Mouse (Mus musculus) frontal cortex, postnatal 36 days (tissue): Measurements from ENCODE around the gene Fgr.
A peak's percentile ranks its signal among the peaks of the same experiment; 100 is the strongest.

Source experiments
- DNase-seq, 2 experiments: peaks; one replicate each; pipeline ENCODE4 v3.0.0; 2022; ENCODE audit warnings: low spot score in 2 of 2

Gene Fgr

GRCm38 (mm10) chr4:133034478-133034877, 60.6 kb downstream of the Fgr start:
- DNase-seq = no peak

- DNase-seq = no peak
These were observed 61.6 kb downstream of the Fgr start for GRCm38 (mm10) chr4:133035446-133035845.

DNA sequence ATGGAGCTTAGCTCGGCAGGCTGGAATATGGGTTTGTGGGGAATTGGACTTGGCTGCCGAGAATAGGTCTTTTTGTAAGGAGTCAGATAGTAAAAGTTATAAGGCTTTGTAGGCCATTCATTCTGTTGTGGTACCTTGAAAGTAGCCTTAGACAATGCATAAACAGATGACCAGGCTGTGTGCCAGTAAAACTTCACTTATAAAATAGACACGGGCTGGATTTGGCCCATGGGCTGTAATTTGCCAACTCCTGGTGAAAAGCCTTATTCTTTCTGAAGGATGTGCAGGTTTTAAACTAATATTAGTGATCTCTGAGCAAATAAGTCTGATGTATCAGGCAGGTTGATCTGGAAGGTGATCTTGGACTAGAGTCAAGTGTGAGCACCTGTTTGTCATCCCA, 62.1 kb downstream of the Fgr start:
- DNase-seq = no peak

- DNase-seq = no peak
These were observed 63.4 kb downstream of the Fgr start for GRCm38 (mm10) chr4:133037293-133037692.

DNA sequence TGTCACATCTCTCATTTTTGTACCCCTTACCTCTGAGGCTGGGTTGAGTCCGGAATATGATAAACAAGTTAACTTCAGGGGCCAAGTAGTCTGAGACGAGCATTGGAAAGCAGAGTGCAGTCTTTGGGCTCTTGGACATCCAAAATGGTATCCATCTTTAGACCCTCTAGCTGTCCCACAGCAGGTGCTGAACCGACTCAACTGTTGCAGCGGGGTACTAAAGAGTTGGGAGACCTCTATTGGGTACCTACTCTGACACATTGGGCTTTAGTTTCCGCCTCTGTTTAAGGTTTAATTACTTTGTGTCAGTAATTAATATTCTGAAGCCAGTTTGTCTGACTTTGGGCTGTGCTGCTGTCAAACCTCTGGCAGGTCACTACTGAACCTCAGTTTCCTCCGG, 63.9 kb downstream of the Fgr start:
- DNase-seq = no peak

GRCm38 (mm10) chr4:133038521-133039115, 64.7 kb downstream of the Fgr start:
- no peak for DNase-seq

- DNase-seq = no peak
These were observed 65.4 kb downstream of the Fgr start for GRCm38 (mm10) chr4:133039116-133039819.

- no peak for DNase-seq
These were observed 65.9 kb downstream of the Fgr start for GRCm38 (mm10) chr4:133039832-133040231.

DNA sequence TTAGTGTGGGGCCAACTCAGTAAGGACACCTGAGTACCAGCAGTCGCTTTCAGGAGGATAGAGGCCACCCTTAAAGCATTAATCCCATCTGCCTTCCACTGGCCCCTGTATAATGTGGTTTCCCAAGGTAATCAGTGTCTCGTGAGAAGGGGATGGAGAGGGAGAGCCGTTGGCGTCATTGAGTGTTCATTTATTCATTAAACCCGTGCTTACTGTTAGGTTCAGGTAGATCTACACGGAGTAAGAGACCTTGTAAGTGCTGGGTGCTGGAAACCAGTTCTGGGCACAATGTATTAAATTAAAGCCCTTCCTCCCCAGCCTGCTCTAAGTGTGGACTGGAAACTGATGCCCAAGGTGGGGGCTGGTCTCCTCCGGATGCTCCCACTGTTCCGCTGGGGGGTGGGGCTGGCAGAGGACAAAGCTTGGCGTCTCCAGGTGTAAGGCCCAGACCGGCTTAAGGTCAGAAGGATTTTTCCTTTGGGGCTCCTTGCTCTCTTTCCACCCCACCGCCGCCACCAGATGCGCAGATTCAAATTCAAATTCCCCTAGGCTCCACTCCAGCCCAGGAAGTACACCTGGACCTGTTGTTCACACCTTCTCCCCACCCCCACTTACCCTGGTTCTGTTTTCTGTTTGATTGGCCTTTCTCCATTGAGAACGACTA, 66.5 kb downstream of the Fgr start:
- DNase-seq = no peak

DNA sequence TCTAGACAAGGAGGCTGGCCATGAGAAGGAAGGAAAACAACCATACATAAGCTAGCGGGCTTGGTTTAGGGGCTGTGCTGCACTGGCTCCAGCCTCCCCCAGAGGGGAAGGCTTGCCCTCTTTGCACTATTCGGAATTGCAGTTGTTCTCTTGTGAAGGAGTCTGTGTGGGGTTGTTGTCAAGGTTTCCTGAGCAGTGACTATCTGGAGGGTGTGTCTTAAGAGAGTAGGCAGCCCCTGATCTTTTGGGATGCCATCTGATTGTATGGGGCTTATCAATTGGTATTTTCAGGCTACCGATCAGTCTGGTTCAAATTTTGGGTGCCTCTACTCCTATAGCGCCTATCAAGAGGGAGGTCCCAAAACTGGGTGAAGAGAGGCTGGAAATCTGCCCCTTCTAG, 68.3 kb downstream of the Fgr start:
- no peak for DNase-seq

DNA sequence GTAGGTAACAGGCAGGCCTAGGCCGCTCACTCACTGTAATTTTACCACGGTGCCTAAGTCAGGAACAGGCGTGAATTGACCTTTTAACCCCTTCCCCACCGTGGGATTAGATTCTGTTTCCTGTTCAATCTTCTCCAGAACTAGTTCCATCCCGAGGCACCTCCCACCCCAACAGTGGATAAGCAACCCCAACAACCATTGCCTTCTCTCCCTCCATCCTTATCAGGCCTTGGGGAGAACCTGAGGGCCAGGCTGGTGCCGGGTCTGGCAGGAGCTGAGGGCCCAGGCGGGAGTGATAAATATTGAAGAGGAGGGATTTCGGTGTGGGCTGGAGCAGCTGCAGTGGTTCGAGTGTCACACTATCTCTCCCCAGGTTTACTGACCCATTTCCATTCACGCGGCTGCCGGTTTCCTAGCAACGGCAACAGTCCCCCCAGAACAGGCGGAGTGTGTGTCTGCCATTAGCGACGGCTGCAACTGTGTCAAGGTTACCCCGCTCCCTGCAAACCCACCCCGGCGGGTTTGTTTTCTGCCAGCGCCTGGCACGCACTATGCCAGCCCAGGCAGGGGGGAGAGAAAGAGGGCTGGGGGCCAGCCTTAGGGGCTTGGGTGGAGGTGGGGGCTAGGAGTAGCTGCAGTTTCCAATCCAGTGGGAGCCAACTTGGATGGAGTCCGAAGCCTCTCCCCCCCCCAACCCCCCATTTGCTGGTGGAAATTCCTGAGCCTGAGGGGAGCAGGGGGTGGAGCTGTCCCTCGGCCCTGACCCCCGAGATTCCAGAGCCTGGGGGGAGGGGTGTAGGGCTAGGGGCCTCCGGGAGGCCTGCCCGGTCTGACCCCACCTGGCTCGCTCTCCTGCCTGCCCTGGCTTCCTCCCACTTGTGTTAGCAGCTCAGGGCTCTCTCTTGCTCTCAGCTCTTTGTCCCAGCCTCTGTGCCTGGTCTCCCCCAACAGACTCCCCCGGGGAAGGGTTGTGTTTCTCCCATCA, 69.0 kb downstream of the Fgr start:
- DNase-seq = peak in 1 of 2 experiments; percentile 65

DNA sequence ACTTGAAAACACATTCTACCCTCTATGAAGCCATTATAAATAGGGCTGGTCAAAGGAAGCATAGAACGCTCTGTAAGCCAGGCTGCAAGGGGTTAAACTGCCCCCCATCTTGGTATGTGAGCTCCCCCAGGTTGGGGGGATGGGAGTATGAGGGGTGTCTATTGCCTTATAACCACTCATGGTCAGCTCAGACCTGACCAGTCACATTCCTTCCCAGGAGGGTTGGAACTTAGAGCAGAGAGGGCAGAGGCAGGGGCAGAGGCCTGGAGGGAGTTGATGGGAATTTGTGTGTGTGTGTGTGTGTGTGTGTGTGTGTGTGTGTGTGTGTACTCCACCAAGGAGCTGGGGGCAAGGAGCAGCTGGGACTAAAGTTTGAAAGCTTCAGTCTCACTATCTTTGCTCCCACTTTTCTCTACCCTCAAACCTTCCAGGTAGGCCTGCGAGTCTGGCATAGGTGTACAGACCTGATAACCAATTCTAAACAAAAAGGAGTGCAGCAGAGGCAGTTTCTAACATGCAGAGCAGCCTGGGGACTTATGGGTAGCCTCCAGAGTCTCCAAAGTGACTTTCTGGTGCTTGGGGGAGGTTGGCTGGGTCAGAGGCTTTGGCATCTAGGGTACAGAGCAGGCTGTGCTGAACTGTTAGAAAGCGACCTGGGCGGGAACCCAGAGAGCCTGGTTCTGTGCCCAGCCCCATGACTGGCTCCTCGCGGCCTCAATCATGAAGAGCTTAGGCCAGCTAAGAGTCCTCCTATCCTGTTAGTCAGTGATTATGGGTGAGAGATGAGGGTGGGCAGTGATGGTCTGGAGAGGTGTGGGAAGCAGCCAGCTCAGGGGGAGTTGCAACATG, 70.1 kb downstream of the Fgr start:
- no peak for DNase-seq

DNA sequence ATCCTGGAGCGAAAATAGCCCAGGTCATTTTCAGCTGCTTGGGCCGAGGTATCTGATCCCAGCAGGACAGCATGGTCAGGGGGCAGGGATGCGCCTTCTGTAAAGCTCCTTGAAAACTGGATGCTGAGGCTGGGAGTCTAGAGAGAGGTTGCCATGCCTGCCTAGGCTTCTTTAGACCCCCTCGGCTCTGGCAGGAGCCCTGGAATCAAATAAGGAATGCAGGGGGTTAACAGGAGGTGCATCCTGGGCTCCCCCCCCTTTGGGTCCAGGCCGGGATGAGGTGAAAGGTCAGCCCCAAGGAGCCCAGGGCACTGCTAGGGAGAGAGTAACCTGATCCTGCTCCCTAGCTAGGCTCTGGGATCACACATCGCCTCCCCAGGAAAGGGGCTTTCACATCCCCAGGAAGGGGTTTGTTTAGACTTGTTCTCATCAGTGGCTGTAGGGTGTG, 70.8 kb downstream of the Fgr start:
- DNase-seq = no peak

- no peak for DNase-seq
These were observed 72.0 kb downstream of the Fgr start for GRCm38 (mm10) chr4:133045771-133046474.

- DNase-seq = peak; percentile 57 to 66
These were observed 72.9 kb downstream of the Fgr start for GRCm38 (mm10) chr4:133046691-133047352.

GRCm38 (mm10) chr4:133047353-133048105, 73.6 kb downstream of the Fgr start:
- no peak for DNase-seq

- peak in 1 of 2 experiments; percentile 53 for DNase-seq
These were observed 75.4 kb downstream of the Fgr start for GRCm38 (mm10) chr4:133049071-133049920.
